Mouse (Mus musculus): ENCODE data around the gene Bcl3.

DNA sequence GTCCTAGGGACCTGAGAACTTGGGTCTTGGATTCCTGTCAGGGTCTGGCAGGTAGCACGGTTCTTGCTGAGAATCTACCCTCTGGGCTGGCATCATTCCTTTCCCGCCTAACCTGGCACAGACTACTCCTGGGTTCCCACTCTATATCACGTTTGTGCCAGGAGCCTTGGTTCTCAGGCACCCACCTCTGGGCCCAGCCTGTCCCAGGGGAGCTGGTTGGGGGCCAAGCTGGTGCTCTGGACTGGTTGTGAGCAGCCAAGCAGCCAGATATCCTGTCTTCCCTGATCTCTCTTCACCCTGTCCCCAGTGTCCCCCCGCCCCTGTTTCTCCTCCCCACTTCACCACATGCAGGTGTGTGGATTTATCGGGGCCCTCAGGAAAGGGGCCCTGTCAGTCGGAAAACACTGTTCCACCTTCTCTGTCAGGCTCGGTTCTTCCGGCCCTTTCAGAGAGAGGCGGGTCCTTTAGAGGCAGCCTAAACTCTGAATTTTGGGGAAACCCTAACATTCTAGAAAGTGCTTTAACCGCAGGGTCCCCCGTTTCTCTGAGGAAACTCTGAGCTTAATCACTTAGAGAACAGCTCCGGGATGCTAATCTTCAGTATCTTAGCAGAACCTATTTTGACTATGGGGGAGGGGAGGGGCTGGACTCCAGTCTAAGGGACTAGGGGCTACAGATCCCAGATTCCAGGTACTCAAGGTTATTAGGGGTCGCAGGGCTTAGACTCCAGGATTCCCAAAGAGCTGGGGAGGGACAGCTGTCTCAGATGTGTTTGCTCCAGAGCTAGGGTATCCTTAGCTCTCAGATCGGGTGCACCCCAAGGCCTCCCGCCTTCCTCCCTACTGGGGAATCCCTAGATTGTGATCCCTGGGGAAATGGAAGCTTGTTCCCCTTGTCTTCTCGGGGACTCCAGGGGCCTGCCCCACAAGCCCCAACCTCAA, 52.9 kb downstream of the Bcl3 start:
- TF ChIP-seq EP300 (IDR thresholded peaks at IDR 0.05; ENCODE audit: low read depth) = no peak
- TF ChIP-seq CTCF (IDR thresholded peaks at IDR 0.05; ENCODE audit: low read depth) = no peak
